Comparison of ENCODE assay signal across 8 mouse cellular contexts in genomic region chr2:155848291-155848690, GRCm38 (mm10). TPM values are rescaled to one million over a fixed set of nuclear protein-coding genes. Genes with fewer than 3 reads are reported as not detected.
A peak's percentile ranks its signal among the peaks of the same experiment; 100 is the strongest.
DNase-seq lines count a peak whose midpoint lies in the region; ATAC-seq and TF ChIP-seq lines count a peak whose summit lies in the region.

No protein-coding gene starts in this region.

- 34% methylated on average over 6 of the region's 6 CpGs for WGBS in bone marrow, adult 2 months
- WGBS in embryonic facial prominence, embryonic 14.5 days: 23% methylated on average over 6 of the region's 6 CpGs

- no peak for TF ChIP-seq EP300 in MEL (IDR thresholded peaks at IDR 0.05; ENCODE audit: low read depth in 1 of 2, low read length in 2 of 2)

- no peak overlapping the region for H3K4me2 ChIP-seq in embryonic facial prominence, embryonic 14.5 days (ENCODE audit: low read depth, low read length)

- H3K4me3 ChIP-seq in MEL (ENCODE audit: control insufficient read depth in 1 of 2, insufficient read depth in 1 of 2, low read depth in 2 of 2, low read length in 2 of 2): no peak overlapping the region
- H3K4me3 ChIP-seq in bone marrow, adult 2 months (replicated peaks; ENCODE audit: control insufficient read depth, low read depth, low read length): no peak overlapping the region
- H3K4me3 ChIP-seq in embryonic facial prominence, embryonic 14.5 days (ENCODE audit: low read depth, low read length): no peak overlapping the region

- H3K4me1 ChIP-seq in MEL (ENCODE audit: control insufficient read depth in 1 of 2, insufficient read depth in 2 of 2, low read length in 2 of 2): no peaks in the 10 kb centered on the region
- H3K4me1 ChIP-seq in bone marrow, adult 2 months (ENCODE audit: control insufficient read depth, insufficient read depth, low read length): no peaks in the 10 kb centered on the region
- no peaks in the 10 kb centered on the region for H3K4me1 ChIP-seq in embryonic facial prominence, embryonic 14.5 days (ENCODE audit: control insufficient read depth, insufficient read depth, low read length)

- H3K27me3 ChIP-seq in MEL (ENCODE audit: control insufficient read depth in 1 of 2, insufficient read depth in 2 of 2, low read length in 2 of 2): no peaks in the 10 kb centered on the region
- H3K27me3 ChIP-seq in embryonic facial prominence, embryonic 14.5 days (replicated peaks; ENCODE audit: control insufficient read depth, insufficient read depth, low read length): no peaks in the 10 kb centered on the region

- no peaks in the 10 kb centered on the region for H3K79me2 ChIP-seq in MEL (ENCODE audit: control insufficient read depth, insufficient read depth, low read length, poor library complexity)

- no peak overlapping the region for H3K9ac ChIP-seq in MEL (ENCODE audit: control insufficient read depth, low read depth, low read length, poor library complexity, severe bottlenecking)
- no peak overlapping the region for H3K9ac ChIP-seq in embryonic facial prominence, embryonic 14.5 days (ENCODE audit: low read depth, low read length)

- peak; percentile 87 to 89 (median 88) for TF ChIP-seq CTCF in MEL (IDR thresholded peaks at IDR 0.05 in 2 of 3, conservative IDR thresholded peaks at IDR 0.05 in 1 of 3; ENCODE audit: control insufficient read depth in 1 of 3, insufficient read depth in 1 of 3, low read depth in 2 of 3, low read length in 3 of 3, poor library complexity in 1 of 3, severe bottlenecking in 1 of 3)
- TF ChIP-seq CTCF in bone marrow, adult 2 months (IDR thresholded peaks at IDR 0.05; ENCODE audit: control insufficient read depth, insufficient read depth, low read length): peak; percentile 97

- TF ChIP-seq RAD21 in MEL (IDR thresholded peaks at IDR 0.05; ENCODE audit: low read depth, low read length): peak; percentile 76

- peak; percentile 85 for DNase-seq in MEL (ENCODE audit: low read depth, low spot score)
- peak; percentile 85 for DNase-seq in embryonic facial prominence, embryonic 14.5 days (ENCODE audit: low spot score)
- peak; percentile 85 for DNase-seq in heart, postnatal 4 days
- peak; percentile 60 for DNase-seq in layer of hippocampus, adult 9-11 months
- peak; percentile 79 for DNase-seq in lung, postnatal 25 days (ENCODE audit: low spot score)
- DNase-seq in right cerebral cortex, postnatal 10 days (ENCODE audit: low spot score in 2 of 2): peak; percentile 73 to 83
- peak; percentile 83 for DNase-seq in urinary bladder, postnatal 14 days (ENCODE audit: low spot score)

- no peak overlapping the region for H3K27ac ChIP-seq in MEL (ENCODE audit: control insufficient read depth, low read depth, low read length)
- H3K27ac ChIP-seq in bone marrow, adult 2 months (ENCODE audit: control insufficient read depth, insufficient read depth, low read depth, low read length, poor library complexity): no peak overlapping the region
- H3K27ac ChIP-seq in embryonic facial prominence, embryonic 14.5 days (replicated peaks; ENCODE audit: low read depth, low read length): no peak overlapping the region

- ATAC-seq in embryonic facial prominence, embryonic 14.5 days (ENCODE audit: low read depth): peak; percentile 19; the same call in 1 of the 2 replicates

- no peak for TF ChIP-seq POLR2A in MEL (IDR thresholded peaks at IDR 0.05; ENCODE audit: control insufficient read depth in 1 of 2, insufficient read depth in 1 of 2, low read depth in 1 of 2, low read length in 2 of 2, poor library complexity in 1 of 2)
- TF ChIP-seq POLR2A in bone marrow, adult 2 months (IDR thresholded peaks at IDR 0.05; ENCODE audit: borderline replicate concordance, control insufficient read depth, low read depth, low read length): no peak

- peaks cover 0 to 6% of the 10 kb centered on the region in 2 experiments; a peak in 2 of 4 replicates for H3K36me3 ChIP-seq in MEL (ENCODE audit: control insufficient read depth in 1 of 2, insufficient read depth in 2 of 2, low read length in 2 of 2)
- peaks cover 64% of the 10 kb centered on the region for H3K36me3 ChIP-seq in embryonic facial prominence, embryonic 14.5 days (ENCODE audit: control insufficient read depth, insufficient read depth, low read length)

- H3K9me3 ChIP-seq in MEL (replicated peaks; ENCODE audit: insufficient read depth, low read length): no peaks in the 10 kb centered on the region
- no peaks in the 10 kb centered on the region for H3K9me3 ChIP-seq in embryonic facial prominence, embryonic 14.5 days (ENCODE audit: control insufficient read depth, low read length)

TF ChIP-seq in MEL, 35 proteins besides CTCF, POLR2A, EP300 and RAD21:
- TF ChIP-seq MAFK (IDR thresholded peaks at IDR 0.05; ENCODE audit: borderline replicate concordance, low read depth, low read length) (no peak), BHLHE40 (IDR thresholded peaks at IDR 0.05; ENCODE audit: borderline replicate concordance, low read depth, low read length) (0 out of 2 replicates have a peak, but pooled peaks have one; percentile 21), ZC3H11A (IDR thresholded peaks at IDR 0.05; ENCODE audit: low read depth, low read length) (peak; percentile 70), POLR2AphosphoS2 (IDR thresholded peaks at IDR 0.05; ENCODE audit: low read length) (no peak), CHD1 (IDR thresholded peaks at IDR 0.05; ENCODE audit: low read depth, low read length) (no peak), SIN3A (IDR thresholded peaks at IDR 0.05; ENCODE audit: low read length) (peak; percentile 38; the same call in 1 of the 2 replicates), SMC3 (IDR thresholded peaks at IDR 0.05; ENCODE audit: low read depth, low read length) (peak; percentile 87)

RNA-seq across cellular contexts. Expression of gene Fam83c, which starts 13.6 kb away (rescaled TPM):
- total RNA-seq in MEL (2012; rRNA removed): 0.04 TPM in 1 of 2 replicates, not detected in the other
- under 1 TPM in 1 of 2 experiments, not detected in 1; 0.03 TPM for polyA plus RNA-seq in MEL (2012; ENCODE audit: insufficient read depth in 1 of 2, insufficient read length in 2 of 2, low read depth in 1 of 2, low replicate concordance in 2 of 2, missing spikeins in 1 of 2)
- polyA plus RNA-seq in bone marrow, adult 2 months (2011; ENCODE audit: insufficient read depth, insufficient read length, low replicate concordance, missing spikeins): not detected in 2 replicates
- polyA plus RNA-seq in embryonic facial prominence, embryonic 14.5 days (2014; fragmentation: Nextera tagmentation; extraction: Ambion mirVana): 0.74 and 1.1 TPM in 2 replicates
- total RNA-seq in heart, postnatal 4 days (2021): not detected

RNA-seq across cellular contexts. Expression of gene Eif6, which starts 21.6 kb away (rescaled TPM):
- total RNA-seq in MEL (2012; rRNA removed): 318 and 349 TPM in 2 replicates
- 100 to 1,000 TPM in 1 of 2 experiments, not detected in 1; 408 TPM for polyA plus RNA-seq in MEL (2012; ENCODE audit: insufficient read depth in 1 of 2, insufficient read length in 2 of 2, low read depth in 1 of 2, low replicate concordance in 2 of 2, missing spikeins in 1 of 2)
- polyA plus RNA-seq in bone marrow, adult 2 months (2011; ENCODE audit: insufficient read depth, insufficient read length, low replicate concordance, missing spikeins): 88.2 and 146 TPM in 2 replicates
- polyA plus RNA-seq in embryonic facial prominence, embryonic 14.5 days (2014; fragmentation: Nextera tagmentation; extraction: Ambion mirVana): 151 and 162 TPM in 2 replicates
- total RNA-seq in heart, postnatal 4 days (2021): 10 to 100 TPM; 86.4 to 95.7 TPM

RNA-seq across cellular contexts. Expression of gene BC029722, which starts 29.1 kb away (rescaled TPM):
- 5.9 TPM in 2 replicates for total RNA-seq in MEL (2012; rRNA removed)
- polyA plus RNA-seq in MEL (2012; ENCODE audit: insufficient read depth in 1 of 2, insufficient read length in 2 of 2, low read depth in 1 of 2, low replicate concordance in 2 of 2, missing spikeins in 1 of 2): 10 to 100 TPM in 1 of 2 experiments, not detected in 1; 19.7 TPM
- polyA plus RNA-seq in bone marrow, adult 2 months (2011; ENCODE audit: insufficient read depth, insufficient read length, low replicate concordance, missing spikeins): 7.8 and 17.8 TPM in 2 replicates
- polyA plus RNA-seq in embryonic facial prominence, embryonic 14.5 days (2014; fragmentation: Nextera tagmentation; extraction: Ambion mirVana): 10.8 and 12.2 TPM in 2 replicates
- total RNA-seq in heart, postnatal 4 days (2021): 10 to 100 TPM; 11.0 to 11.5 TPM
